Mouse (Mus musculus): ENCODE measurements at regions not wholly inside any gene's neighbourhood (a gene's known extent, or its start where the extent isn't known, plus 50 kb on each side); places are given as distances from the start of the nearest gene placed in this dataset.

DNA sequence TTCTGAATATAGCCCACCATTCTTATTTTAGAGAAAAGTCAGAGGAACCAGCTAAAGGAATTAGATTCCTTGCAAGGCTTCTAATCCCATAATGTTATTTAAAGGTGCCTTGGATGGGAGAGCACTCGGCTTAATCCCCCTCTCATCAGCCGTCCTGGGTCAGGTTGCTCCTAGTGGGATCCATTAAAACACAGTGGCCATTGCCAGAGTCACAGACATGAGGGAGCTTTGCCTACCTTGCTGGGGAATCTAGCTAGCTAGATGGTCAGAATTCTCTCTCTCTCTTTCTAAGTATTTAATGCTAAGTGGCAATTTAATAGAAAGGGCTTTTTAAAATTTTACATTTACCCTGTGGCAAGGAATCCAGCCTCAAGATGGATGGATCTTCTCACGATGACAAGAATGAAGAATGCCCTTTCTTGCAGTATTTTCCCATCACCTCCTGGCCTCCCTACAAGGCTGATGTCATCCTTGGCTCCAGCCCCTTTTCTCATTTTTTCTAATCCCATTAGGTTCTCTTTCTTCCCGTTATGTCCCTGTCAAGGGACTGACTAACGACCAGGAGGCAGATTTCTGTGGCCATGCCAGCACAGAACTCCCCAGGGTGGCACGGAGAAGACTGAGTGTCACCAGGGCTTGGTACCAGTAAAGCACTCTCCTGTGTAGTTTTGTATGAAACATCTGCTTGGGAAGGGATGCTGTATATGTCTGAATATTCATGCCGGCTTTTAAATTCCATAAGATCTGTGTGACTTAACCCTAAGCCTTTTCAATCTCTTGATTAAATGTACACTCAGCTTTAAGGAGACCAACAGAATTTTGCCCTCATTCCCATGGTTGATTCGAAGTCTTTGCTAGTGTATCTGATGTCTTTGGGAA is 124.0 kb upstream of the Ubash3b start:
- TF ChIP-seq POLR2A (IDR thresholded peaks at IDR 0.05; ENCODE audit: borderline replicate concordance, control insufficient read depth, low read depth, low read length) (no peak), CTCF (IDR thresholded peaks at IDR 0.05; ENCODE audit: control insufficient read depth, insufficient read depth, low read length) (no peak)
